Mouse (Mus musculus): ENCODE results near the gene Supt16.
A peak's percentile ranks its signal among the peaks of the same experiment; 100 is the strongest.

The Supt16 gene

GRCm38 (mm10) chr14:52197156-52197878 is at the start of gene Supt16:
Gene Supt16, minus strand, starts transcription at chr14:52197416.
- peak; percentile 84 for DNase-seq

- DNase-seq = no peak
Observed at GRCm38 (mm10) chr14:52246129-52246528, 48.9 kb upstream of the Supt16 start.

- no peak for DNase-seq
Observed at GRCm38 (mm10) chr14:52244690-52245042, 47.5 kb upstream of the Supt16 start.

- DNase-seq = peak; percentile 99
Observed at GRCm38 (mm10) chr14:52244041-52244689, 46.9 kb upstream of the Supt16 start.

GRCm38 (mm10) chr14:52236216-52236615 is 39.0 kb upstream of the Supt16 start:
- DNase-seq = no peak

- DNase-seq = no peak
Observed at GRCm38 (mm10) chr14:52235165-52235564, 37.9 kb upstream of the Supt16 start.

- no peak for DNase-seq
Observed at GRCm38 (mm10) chr14:52232249-52232648, 35.0 kb upstream of the Supt16 start.

GRCm38 (mm10) chr14:52225972-52226371 is 28.8 kb upstream of the Supt16 start:
- DNase-seq = no peak

GRCm38 (mm10) chr14:52217261-52217660 is 20.0 kb upstream of the Supt16 start:
- no peak for DNase-seq

- DNase-seq = no peak
Observed at GRCm38 (mm10) chr14:52199412-52199811, 2.2 kb upstream of the Supt16 start.

GRCm38 (mm10) chr14:52198141-52198540 is 925 bp upstream of the Supt16 start:
- DNase-seq = no peak

GRCm38 (mm10) chr14:52196230-52197155 is 723 bp downstream of the Supt16 start:
- no peak for DNase-seq

- peak; percentile 31 for DNase-seq
Observed at GRCm38 (mm10) chr14:52195691-52196090, 1.5 kb downstream of the Supt16 start.

GRCm38 (mm10) chr14:52190740-52191359 is 6.4 kb downstream of the Supt16 start:
- DNase-seq = no peak

- no peak for DNase-seq
Observed at GRCm38 (mm10) chr14:52189519-52189918, 7.7 kb downstream of the Supt16 start.

- no peak for DNase-seq
Observed at GRCm38 (mm10) chr14:52188788-52189187, 8.4 kb downstream of the Supt16 start.

- DNase-seq = no peak
Observed at GRCm38 (mm10) chr14:52166571-52166970, 30.6 kb downstream of the Supt16 start.

GRCm38 (mm10) chr14:52160911-52161310 is 36.3 kb downstream of the Supt16 start:
- no peak for DNase-seq

- DNase-seq = no peak
Observed at GRCm38 (mm10) chr14:52155008-52155407, 42.2 kb downstream of the Supt16 start.

- DNase-seq = no peak
Observed at GRCm38 (mm10) chr14:52152613-52153012, 44.6 kb downstream of the Supt16 start.

- no peak for DNase-seq
Observed at GRCm38 (mm10) chr14:52152179-52152578, 45.0 kb downstream of the Supt16 start.

GRCm38 (mm10) chr14:52149888-52150287 is 47.3 kb downstream of the Supt16 start:
- DNase-seq = no peak

GRCm38 (mm10) chr14:52146540-52146939 is 50.7 kb downstream of the Supt16 start:
- no peak for DNase-seq

All from right cerebral cortex, postnatal 14 days (tissue).